Mouse (Mus musculus): ENCODE results near the gene Phf7. TPM values are rescaled to one million over a fixed set of nuclear protein-coding genes. Genes with fewer than 3 reads are reported as not detected.

The Phf7 gene
- polyA plus RNA-seq, 1 experiment: 7.3 TPM

DNA sequence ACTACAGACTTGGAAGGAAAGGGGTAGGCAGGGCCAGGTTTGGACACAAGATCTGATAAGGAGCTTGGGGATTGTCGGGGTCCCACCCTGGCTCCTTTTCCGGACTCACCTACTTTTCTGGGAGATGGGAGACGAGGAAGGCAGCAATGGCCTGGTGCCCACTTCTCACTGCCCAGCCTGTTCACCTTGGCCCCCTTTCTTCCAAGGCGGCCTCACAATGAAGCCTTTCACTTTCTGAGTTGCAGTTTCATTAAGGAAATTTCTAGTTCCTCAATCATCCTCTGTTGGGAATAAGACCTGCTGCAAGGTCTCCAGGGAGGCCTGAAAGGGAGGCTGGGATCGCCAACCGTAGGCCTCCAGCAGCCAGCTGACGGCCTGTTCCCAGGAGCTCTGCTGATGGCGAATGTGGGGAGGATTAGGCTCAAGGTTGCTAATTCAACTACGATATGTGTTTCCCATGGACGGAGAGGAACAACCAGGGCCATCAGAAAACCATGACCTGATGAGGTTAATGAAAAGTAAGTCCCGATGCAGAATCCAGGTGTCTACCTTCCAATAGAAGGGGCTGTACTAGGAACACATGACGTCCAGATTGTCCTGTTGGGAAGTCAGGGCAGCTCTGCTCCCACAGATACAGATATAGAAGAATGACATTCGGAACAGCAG is 18.6 kb downstream of the Phf7 start:
- peak; percentile 50 for DNase-seq
- Histone ChIP-seq H3K4me1 (ENCODE audit: control insufficient read depth, insufficient read depth, low read length) (no peaks in the 10 kb centered on the region), H3K36me3 (ENCODE audit: control insufficient read depth, insufficient read depth, low read length) (no peaks in the 10 kb centered on the region), H3K27me3 (replicated peaks; ENCODE audit: control insufficient read depth, insufficient read depth, low read length) (no peaks in the 10 kb centered on the region), H3K4me3 (ENCODE audit: insufficient read depth, low read depth, low read length) (no peak overlapping the region), H3K27ac (ENCODE audit: insufficient read depth, low read depth, low read length) (peak overlapping the region; percentile 72)
- WGBS: 75% methylated on average over 13 of the region's 13 CpGs
- TF ChIP-seq POLR2A (IDR thresholded peaks at IDR 0.05; ENCODE audit: low read depth, low read length) (no peak), CTCF (conservative IDR thresholded peaks at IDR 0.05; ENCODE audit: insufficient read depth, insufficient read length, low read depth, low read length) (no peak)

GRCm38 (mm10) chr14:31230442-31230841 is 20.7 kb downstream of the Phf7 start:
- no peaks in the 10 kb centered on the region for H3K4me1 ChIP-seq (ENCODE audit: control insufficient read depth, insufficient read depth, low read length)
- TF ChIP-seq CTCF (conservative IDR thresholded peaks at IDR 0.05; ENCODE audit: insufficient read depth, insufficient read length, low read depth, low read length) (no peak), POLR2A (IDR thresholded peaks at IDR 0.05; ENCODE audit: low read depth, low read length) (no peak)
- WGBS: 66% methylated on average over 8 of the region's 8 CpGs
- no peaks in the 10 kb centered on the region for H3K36me3 ChIP-seq (ENCODE audit: control insufficient read depth, insufficient read depth, low read length)
- H3K4me3 ChIP-seq (ENCODE audit: insufficient read depth, low read depth, low read length): no peak overlapping the region
- H3K27ac ChIP-seq (ENCODE audit: insufficient read depth, low read depth, low read length): 0 out of 2 replicates have a peak overlapping the region, but pooled peaks have one; percentile 12
- DNase-seq: no peak
- H3K27me3 ChIP-seq (replicated peaks; ENCODE audit: control insufficient read depth, insufficient read depth, low read length): no peaks in the 10 kb centered on the region

DNA sequence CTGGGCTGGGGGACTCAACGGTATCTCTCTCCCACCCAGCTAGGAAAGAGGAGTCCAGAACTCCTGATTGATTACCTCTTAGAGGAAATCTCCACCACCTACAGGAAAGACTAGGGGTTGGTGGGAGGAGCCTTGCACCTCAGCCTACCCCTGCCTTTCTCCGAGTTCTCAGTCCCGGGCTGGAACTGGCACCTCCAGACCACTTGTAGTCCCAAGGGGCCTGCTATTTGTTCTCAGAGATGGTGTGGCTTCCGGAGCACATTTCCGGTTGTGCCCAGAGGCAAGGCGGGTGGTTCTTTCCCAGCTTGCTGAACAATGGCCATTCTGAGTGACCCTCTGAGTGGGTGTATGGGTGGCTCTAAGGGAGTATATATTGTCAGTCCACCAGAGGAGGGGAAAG is 22.9 kb downstream of the Phf7 start:
- TF ChIP-seq POLR2A (IDR thresholded peaks at IDR 0.05; ENCODE audit: low read depth, low read length) (no peak), CTCF (conservative IDR thresholded peaks at IDR 0.05; ENCODE audit: insufficient read depth, insufficient read length, low read depth, low read length) (no peak)
- no peaks in the 10 kb centered on the region for H3K27me3 ChIP-seq (replicated peaks; ENCODE audit: control insufficient read depth, insufficient read depth, low read length)
- H3K36me3 ChIP-seq (ENCODE audit: control insufficient read depth, insufficient read depth, low read length): no peaks in the 10 kb centered on the region
- H3K4me3 ChIP-seq (ENCODE audit: insufficient read depth, low read depth, low read length): no peak overlapping the region
- peak overlapping the region; percentile 46 for H3K27ac ChIP-seq (ENCODE audit: insufficient read depth, low read depth, low read length)
- WGBS: 50% methylated on average over 6 of the region's 6 CpGs
- H3K4me1 ChIP-seq (ENCODE audit: control insufficient read depth, insufficient read depth, low read length): no peaks in the 10 kb centered on the region
- peak; percentile 76 for DNase-seq

DNA sequence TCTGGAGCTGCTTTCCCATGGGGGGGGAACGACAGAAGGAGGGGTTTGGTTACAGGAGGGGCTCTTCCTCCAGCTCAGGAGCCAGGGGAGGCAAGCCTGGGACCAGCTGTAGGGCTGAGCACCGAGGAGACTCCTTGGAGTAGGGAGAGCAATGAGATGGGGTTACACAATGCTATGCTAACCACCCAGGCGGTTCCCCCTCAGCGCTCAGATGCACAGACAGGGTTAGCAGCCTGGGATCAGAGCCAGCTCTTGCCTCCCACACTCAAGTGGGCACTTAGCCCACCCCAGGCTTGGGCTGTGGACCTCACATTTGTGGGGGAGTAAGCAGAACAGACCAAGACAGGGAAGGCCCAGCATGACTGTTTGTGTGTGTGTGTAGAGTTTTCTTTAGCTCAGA is 24.1 kb downstream of the Phf7 start:
- TF ChIP-seq CTCF (conservative IDR thresholded peaks at IDR 0.05; ENCODE audit: insufficient read depth, insufficient read length, low read depth, low read length) (no peak), POLR2A (IDR thresholded peaks at IDR 0.05; ENCODE audit: low read depth, low read length) (no peak)
- no peaks in the 10 kb centered on the region for H3K36me3 ChIP-seq (ENCODE audit: control insufficient read depth, insufficient read depth, low read length)
- H3K4me1 ChIP-seq (ENCODE audit: control insufficient read depth, insufficient read depth, low read length): no peaks in the 10 kb centered on the region
- no peak overlapping the region for H3K27ac ChIP-seq (ENCODE audit: insufficient read depth, low read depth, low read length)
- 51% methylated on average over 4 of the region's 4 CpGs for WGBS
- no peaks in the 10 kb centered on the region for H3K27me3 ChIP-seq (replicated peaks; ENCODE audit: control insufficient read depth, insufficient read depth, low read length)
- no peak overlapping the region for H3K4me3 ChIP-seq (ENCODE audit: insufficient read depth, low read depth, low read length)
- DNase-seq: no peak

DNA sequence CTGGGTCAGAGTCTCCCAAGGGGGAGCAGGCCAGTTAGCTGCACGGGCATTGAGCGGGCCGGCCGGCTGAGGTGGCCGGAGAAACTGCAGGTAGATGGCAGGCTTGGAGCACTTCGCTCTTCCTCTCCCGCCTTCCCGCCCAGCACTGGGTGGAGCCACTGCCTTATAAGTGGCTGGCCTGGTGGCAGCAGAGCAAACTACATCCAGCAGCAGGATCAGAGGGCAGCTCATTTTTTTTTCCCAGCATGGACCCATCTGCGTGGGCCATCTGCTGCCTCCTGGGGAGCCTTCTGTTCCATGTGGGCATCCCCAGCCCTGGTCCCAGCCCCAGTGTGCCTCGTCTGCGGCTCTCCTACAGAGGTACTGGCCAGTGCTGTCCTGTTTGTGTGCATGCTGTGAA is 33.5 kb downstream of the Phf7 start, which contains the start of gene Sema3g:
TSS of gene Sema3g (plus strand) at position 195 of the 400 bp plus-strand sequence.
- Histone ChIP-seq H3K36me3 (ENCODE audit: control insufficient read depth, insufficient read depth, low read length) (no peaks in the 10 kb centered on the region), H3K4me1 (ENCODE audit: control insufficient read depth, insufficient read depth, low read length) (no peaks in the 10 kb centered on the region), H3K27me3 (replicated peaks; ENCODE audit: control insufficient read depth, insufficient read depth, low read length) (no peaks in the 10 kb centered on the region), H3K4me3 (ENCODE audit: insufficient read depth, low read depth, low read length) (peak within 1 kb of the TSS; percentile 26), H3K27ac (ENCODE audit: insufficient read depth, low read depth, low read length) (0 out of 2 replicates have a peak within 1 kb of the TSS, but pooled peaks have one; percentile 8)
- peak; percentile 75 for TF ChIP-seq CTCF (conservative IDR thresholded peaks at IDR 0.05; ENCODE audit: insufficient read depth, insufficient read length, low read depth, low read length)
- TF ChIP-seq POLR2A (IDR thresholded peaks at IDR 0.05; ENCODE audit: low read depth, low read length): no peak
- DNase-seq: peak; percentile 88
- 6% methylated on average over 11 of the region's 11 CpGs for WGBS

DNA sequence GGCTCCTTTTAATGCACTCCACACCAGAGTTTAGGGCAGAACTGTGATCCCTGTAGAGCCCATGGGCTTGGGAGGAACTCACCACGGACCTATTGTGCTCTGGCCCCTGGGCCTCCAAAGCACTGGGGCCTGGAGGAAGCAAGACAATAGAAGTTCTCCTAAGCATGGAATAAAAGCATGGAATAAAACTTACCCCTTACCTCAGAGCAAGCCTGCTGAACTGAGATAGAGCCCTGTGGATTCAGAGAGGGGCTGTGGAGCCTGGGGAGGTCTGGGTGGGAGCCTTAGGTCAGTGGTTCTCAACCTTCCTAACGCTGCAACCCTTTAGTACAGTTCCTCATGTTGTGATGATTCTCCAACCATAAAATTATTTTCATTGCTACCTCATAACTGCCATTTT is 34.3 kb downstream of the Phf7 start, which contains the start of gene Nisch:
TSS of gene Nisch (minus strand) at position 101 of the 400 bp plus-strand sequence.
- Histone ChIP-seq H3K4me1 (ENCODE audit: control insufficient read depth, insufficient read depth, low read length) (no peaks in the 10 kb centered on the region), H3K27ac (ENCODE audit: insufficient read depth, low read depth, low read length) (0 out of 2 replicates have a peak within 1 kb of the TSS, but pooled peaks have one; percentile 8), H3K27me3 (replicated peaks; ENCODE audit: control insufficient read depth, insufficient read depth, low read length) (no peaks in the 10 kb centered on the region), H3K36me3 (ENCODE audit: control insufficient read depth, insufficient read depth, low read length) (no peaks in the 10 kb centered on the region), H3K4me3 (ENCODE audit: insufficient read depth, low read depth, low read length) (peak within 1 kb of the TSS; percentile 26)
- no peak for TF ChIP-seq CTCF (conservative IDR thresholded peaks at IDR 0.05; ENCODE audit: insufficient read depth, insufficient read length, low read depth, low read length)
- no peak for TF ChIP-seq POLR2A (IDR thresholded peaks at IDR 0.05; ENCODE audit: low read depth, low read length)
- 67% methylated on average over 2 of the region's 2 CpGs for WGBS
- DNase-seq: no peak

DNA sequence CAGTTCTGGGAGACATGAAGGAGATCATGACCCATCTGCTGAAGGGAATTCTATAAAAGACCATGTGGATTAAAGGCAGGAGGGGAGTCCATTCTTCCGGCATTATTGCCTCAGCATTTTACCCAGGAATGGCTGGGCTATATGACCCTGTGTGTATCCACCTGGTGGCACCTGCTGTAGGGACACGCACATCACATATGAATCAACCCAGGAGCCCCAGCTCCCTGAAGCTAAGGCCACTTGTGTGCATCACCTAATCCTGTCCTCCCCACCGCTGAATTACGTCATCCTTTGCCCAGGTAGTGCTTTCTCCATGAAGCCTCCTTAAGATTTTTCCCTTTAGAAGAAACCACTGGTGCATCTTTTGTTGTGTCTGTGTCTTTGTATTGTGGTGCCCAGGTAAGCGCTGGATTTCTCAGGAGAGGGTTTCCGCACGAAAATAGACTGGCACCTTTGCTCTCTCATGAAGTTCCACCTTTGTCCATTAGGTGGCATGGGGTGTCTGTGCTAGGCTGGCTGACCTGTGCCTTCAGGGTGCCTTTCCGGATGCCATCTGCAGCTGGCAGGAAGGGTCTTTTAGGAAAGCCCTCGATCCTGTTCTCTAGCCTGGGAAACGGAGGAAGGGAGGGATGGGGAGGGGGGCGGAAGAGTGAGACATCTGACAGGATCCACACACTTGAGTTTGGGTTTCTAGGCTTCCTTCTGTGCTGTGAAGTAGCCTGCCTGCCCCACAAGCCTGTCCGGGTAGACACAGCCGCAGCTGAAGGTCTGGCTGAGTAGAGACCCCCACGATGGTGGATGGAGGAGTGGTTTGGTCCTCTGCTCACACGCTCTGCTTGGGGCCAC is 35.7 kb downstream of the Phf7 start:
- no peak overlapping the region for H3K4me3 ChIP-seq (ENCODE audit: insufficient read depth, low read depth, low read length)
- H3K36me3 ChIP-seq (ENCODE audit: control insufficient read depth, insufficient read depth, low read length): no peaks in the 10 kb centered on the region
- no peak overlapping the region for H3K27ac ChIP-seq (ENCODE audit: insufficient read depth, low read depth, low read length)
- WGBS: 29% methylated on average over 15 of the region's 15 CpGs
- no peaks in the 10 kb centered on the region for H3K4me1 ChIP-seq (ENCODE audit: control insufficient read depth, insufficient read depth, low read length)
- no peaks in the 10 kb centered on the region for H3K27me3 ChIP-seq (replicated peaks; ENCODE audit: control insufficient read depth, insufficient read depth, low read length)
- TF ChIP-seq POLR2A (IDR thresholded peaks at IDR 0.05; ENCODE audit: low read depth, low read length) (no peak), CTCF (conservative IDR thresholded peaks at IDR 0.05; ENCODE audit: insufficient read depth, insufficient read length, low read depth, low read length) (peak; percentile 97)
- DNase-seq: peak; percentile 85
